Mouse (Mus musculus) fat pad, adult 2 months (tissue): Measurements from ENCODE around the gene Usp24.

ENCODE experiments used
- DNase-seq: peaks from one replicate; pipeline ENCODE4 v3.0.0-alpha.2; 2011; ENCODE audit warnings: low read depth, low spot score; ENCODE audit errors: extremely low read depth

Gene Usp24

GRCm38 (mm10) chr4:106426286-106426685 lies 110.3 kb downstream of the Usp24 start:
- DNase-seq: no peak

- DNase-seq: no peak
Observed at GRCm38 (mm10) chr4:106428616-106429015, 112.6 kb downstream of the Usp24 start.

- no peak for DNase-seq
Observed at GRCm38 (mm10) chr4:106429106-106429505, 113.1 kb downstream of the Usp24 start.

GRCm38 (mm10) chr4:106430431-106430830 lies 114.4 kb downstream of the Usp24 start:
- DNase-seq: no peak

- DNase-seq: no peak
Observed at GRCm38 (mm10) chr4:106435426-106435825, 119.4 kb downstream of the Usp24 start.

- DNase-seq: no peak
Observed at GRCm38 (mm10) chr4:106436475-106436874, 120.5 kb downstream of the Usp24 start.

- DNase-seq: no peak
Observed at GRCm38 (mm10) chr4:106437207-106437606, 121.2 kb downstream of the Usp24 start.

- DNase-seq: no peak
Observed at GRCm38 (mm10) chr4:106438763-106439162, 122.8 kb downstream of the Usp24 start.

GRCm38 (mm10) chr4:106443182-106443581 lies 127.2 kb downstream of the Usp24 start:
- no peak for DNase-seq

GRCm38 (mm10) chr4:106449306-106449705 lies 133.3 kb downstream of the Usp24 start:
- no peak for DNase-seq

GRCm38 (mm10) chr4:106452401-106452800 lies 136.4 kb downstream of the Usp24 start:
- DNase-seq: no peak

- DNase-seq: no peak
Observed at GRCm38 (mm10) chr4:106453108-106453507, 137.1 kb downstream of the Usp24 start.

- DNase-seq: no peak
Observed at GRCm38 (mm10) chr4:106453516-106453915, 137.5 kb downstream of the Usp24 start.

GRCm38 (mm10) chr4:106454541-106454940 lies 138.5 kb downstream of the Usp24 start:
- DNase-seq: no peak

GRCm38 (mm10) chr4:106462016-106462415 lies 146.0 kb downstream of the Usp24 start:
- DNase-seq: no peak

GRCm38 (mm10) chr4:106462524-106462923 lies 146.5 kb downstream of the Usp24 start:
- DNase-seq: no peak

- no peak for DNase-seq
Observed at GRCm38 (mm10) chr4:106463174-106463801, 147.3 kb downstream of the Usp24 start.

GRCm38 (mm10) chr4:106467420-106468110 lies 151.6 kb downstream of the Usp24 start:
- DNase-seq: no peak

GRCm38 (mm10) chr4:106470921-106471320 lies 154.9 kb downstream of the Usp24 start:
- no peak for DNase-seq

- DNase-seq: peak; percentile 18
Observed at GRCm38 (mm10) chr4:106472335-106472734, 156.3 kb downstream of the Usp24 start.

GRCm38 (mm10) chr4:106474241-106474640 lies 158.2 kb downstream of the Usp24 start:
- DNase-seq: no peak

GRCm38 (mm10) chr4:106480545-106480944 lies 164.5 kb downstream of the Usp24 start:
- DNase-seq: no peak
